Mouse (Mus musculus) forebrain, embryonic 12.5 days (tissue): ENCODE data around the gene Pld2. TPM values are rescaled to one million over a fixed set of nuclear protein-coding genes. Genes with fewer than 3 reads are reported as not detected.
"Not testable (repeated sequence)": the region's sequence is repeated elsewhere in the genome, so short reads cannot be mapped to it uniquely, and the experiment has no call there.

Source experiments
- ATAC-seq: fragments of 200-750 bp; cut with Nextera tagmentation; 2 replicates; pipeline ENCODE4 v1.8.0; 2017; ENCODE audit warnings: moderate TSS enrichment; ENCODE audit not compliant: low FRiP score
- H3K27ac ChIP-seq: fragments of 300-500 bp; sonication (generic); 2 replicates; pipeline ENCODE4 v1.5.1; 2016; ENCODE audit warnings: mild to moderate bottlenecking
- H3K27me3 ChIP-seq: fragments of 300-500 bp; sonication (generic); 2 replicates; pipeline ENCODE4 v1.6.1; 2016; ENCODE audit warnings: mild to moderate bottlenecking
- H3K36me3 ChIP-seq: fragments of 300-500 bp; sonication (generic); replicated peaks from 2 replicates; pipeline ENCODE4 v1.6.1; 2016; ENCODE audit warnings: mild to moderate bottlenecking
- H3K4me1 ChIP-seq: fragments of 300-500 bp; sonication (generic); 2 replicates; pipeline ENCODE4 v1.6.1; 2016
- H3K4me2 ChIP-seq: fragments of 300-500 bp; sonication (generic); 2 replicates; pipeline ENCODE4 v1.6.1; 2016; ENCODE audit warnings: mild to moderate bottlenecking, moderate library complexity
- H3K4me3 ChIP-seq: fragments of 300-500 bp; sonication (generic); replicated peaks from 2 replicates; pipeline ENCODE4 v1.5.1; 2016; ENCODE audit warnings: mild to moderate bottlenecking
- H3K9ac ChIP-seq: fragments of 300-500 bp; sonication (generic); 2 replicates; pipeline ENCODE4 v1.6.1; 2016; ENCODE audit warnings: mild to moderate bottlenecking
- H3K9me3 ChIP-seq: fragments of 300-500 bp; sonication (generic); 2 replicates; pipeline ENCODE4 v1.6.1; 2016
- WGBS: fragments of 180-500 bp; shearing (Covaris S2); methylation state at CpG from one replicate; pipeline ENCODE4 v1.1.7; 2016; 5-methylcytosine and 5-hydroxymethylcytosine counted together
- polyA plus RNA-seq: library from polyadenylated mRNA; unstranded; fragments of >200 nt; fragmentation: Nextera tagmentation; extraction: Ambion mirVana; gene quantifications from 2 replicates; pipeline ENCODE4 v1.2.1, GENCODE M21; 2016

Gene Pld2
- polyA plus RNA-seq, 1 experiment from 2014 or later = 4.0 TPM

DNA sequence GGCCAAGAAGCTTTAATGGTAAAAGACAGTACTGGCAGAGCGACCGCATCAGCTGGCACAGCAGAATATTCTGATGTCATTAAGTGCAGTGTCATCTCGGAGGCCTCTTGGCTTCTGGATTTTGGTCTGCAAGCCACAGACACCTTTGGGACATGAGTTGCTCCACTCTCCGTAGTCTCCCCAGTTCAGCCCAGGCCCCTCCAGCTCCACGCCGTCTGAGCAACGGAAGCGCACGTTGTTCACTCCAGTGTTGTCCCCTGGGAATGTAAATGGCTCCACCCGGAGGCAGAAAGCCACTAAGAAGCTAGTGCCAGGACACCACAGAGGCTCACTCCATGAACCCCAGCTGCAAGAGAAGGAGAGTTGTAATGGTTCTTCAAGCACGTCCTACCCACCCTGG is 26.3 kb upstream of the Pld2 start:
- WGBS = 58% methylated on average over 11 of the region's 11 CpGs
- Histone ChIP-seq H3K4me3 (no peak overlapping the region), H3K4me2 (no peak overlapping the region), H3K27me3 (peaks cover 24% of the 10 kb centered on the region), H3K27ac (no peak overlapping the region), H3K36me3 (no peaks in the 10 kb centered on the region), H3K4me1 (peaks cover 5% of the 10 kb centered on the region; the same call in 1 of the 2 replicates), H3K9me3 (no peaks in the 10 kb centered on the region), H3K9ac (no peak overlapping the region)
- ATAC-seq = no peak

DNA sequence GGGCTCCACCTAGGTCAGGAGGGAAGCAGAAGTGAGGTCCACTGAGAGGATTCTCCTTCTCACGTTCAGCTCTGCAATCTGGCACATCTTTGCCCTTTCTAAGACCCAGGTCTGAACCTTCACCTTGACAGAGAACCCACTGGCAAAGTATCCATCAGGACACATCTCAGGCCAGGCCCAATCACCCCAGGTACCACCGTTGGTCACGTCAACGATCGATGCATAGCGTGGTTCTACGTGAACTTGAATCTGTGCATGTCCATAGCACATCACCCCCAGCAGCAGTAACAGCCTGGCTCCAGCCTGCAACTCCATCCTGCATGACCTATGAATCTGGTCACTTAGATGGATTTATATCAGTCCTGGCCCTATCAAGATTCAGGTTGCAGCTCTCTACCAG is 25.6 kb upstream of the Pld2 start, which contains the start of gene Vmo1:
Vmo1 (minus strand) TSS at position 329 of the 400 bp plus-strand sequence.
- H3K4me1 ChIP-seq = peaks cover 5% of the 10 kb centered on the region; the same call in 1 of the 2 replicates
- H3K4me3 ChIP-seq = no peak within 1 kb of the TSS
- no peak within 1 kb of the TSS for H3K27ac ChIP-seq
- WGBS = 91% methylated on average over 7 of the region's 7 CpGs
- H3K4me2 ChIP-seq = no peak within 1 kb of the TSS
- no peak within 1 kb of the TSS for H3K9ac ChIP-seq
- no peaks in the 10 kb centered on the region for H3K9me3 ChIP-seq
- ATAC-seq = no peak
- H3K27me3 ChIP-seq = peaks cover 26% of the 10 kb centered on the region
- H3K36me3 ChIP-seq = no peaks in the 10 kb centered on the region

DNA sequence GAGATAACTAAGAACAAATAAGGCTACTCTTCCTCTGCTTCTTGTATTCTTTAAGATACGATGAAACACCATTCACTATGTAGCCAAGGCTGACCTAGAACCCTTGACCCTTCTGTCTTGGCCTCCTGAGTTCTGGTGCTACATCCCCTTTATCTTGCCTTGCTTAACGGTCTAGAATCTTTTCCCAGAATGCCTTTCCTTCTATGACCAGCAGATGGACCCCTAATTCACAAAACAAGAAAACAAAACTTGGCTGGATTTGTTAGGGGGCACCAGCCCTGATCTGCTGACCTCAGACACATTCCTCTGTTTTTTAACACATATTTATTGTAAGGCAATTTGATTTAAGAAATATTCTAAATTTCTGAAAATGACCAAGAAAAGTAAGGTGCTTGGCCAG is 23.5 kb upstream of the Pld2 start:
- Histone ChIP-seq H3K27me3 (peaks cover 25% of the 10 kb centered on the region), H3K4me2 (no peak overlapping the region), H3K4me1 (peaks cover 9% of the 10 kb centered on the region), H3K9ac (no peak overlapping the region), H3K27ac (no peak overlapping the region), H3K4me3 (no peak overlapping the region), H3K9me3 (no peaks in the 10 kb centered on the region), H3K36me3 (no peaks in the 10 kb centered on the region)
- WGBS = 35% methylated on average over 2 of the region's 2 CpGs
- no peak for ATAC-seq

DNA sequence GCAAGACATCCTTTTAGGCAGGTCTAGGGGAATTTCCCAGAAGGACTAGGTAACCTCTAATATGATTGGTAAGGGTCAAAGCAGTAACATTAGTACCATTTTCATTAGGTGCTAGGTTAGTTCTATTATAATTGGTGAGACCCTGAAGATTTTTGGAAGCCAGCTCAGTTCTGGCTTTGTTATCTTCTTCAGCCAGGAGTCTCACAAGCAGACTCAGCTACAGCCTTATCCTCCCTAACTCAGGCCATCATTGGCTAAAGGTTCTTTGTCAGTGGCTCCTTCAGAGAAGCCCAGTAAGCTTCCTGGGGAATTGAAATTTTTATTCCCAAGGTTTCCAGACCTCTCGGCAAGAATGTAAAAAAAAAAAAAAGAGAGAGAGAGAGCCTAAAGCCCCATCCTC is 21.4 kb upstream of the Pld2 start:
- H3K4me1 ChIP-seq = peaks cover 9% of the 10 kb centered on the region
- no peaks in the 10 kb centered on the region for H3K9me3 ChIP-seq
- peaks cover 16% of the 10 kb centered on the region for H3K27me3 ChIP-seq
- no peak overlapping the region for H3K4me2 ChIP-seq
- H3K9ac ChIP-seq = no peak overlapping the region
- no peak overlapping the region for H3K4me3 ChIP-seq
- no peak overlapping the region for H3K27ac ChIP-seq
- 67% methylated on average over 1 of the region's 1 CpGs for WGBS
- no peak for ATAC-seq
- H3K36me3 ChIP-seq = no peaks in the 10 kb centered on the region

DNA sequence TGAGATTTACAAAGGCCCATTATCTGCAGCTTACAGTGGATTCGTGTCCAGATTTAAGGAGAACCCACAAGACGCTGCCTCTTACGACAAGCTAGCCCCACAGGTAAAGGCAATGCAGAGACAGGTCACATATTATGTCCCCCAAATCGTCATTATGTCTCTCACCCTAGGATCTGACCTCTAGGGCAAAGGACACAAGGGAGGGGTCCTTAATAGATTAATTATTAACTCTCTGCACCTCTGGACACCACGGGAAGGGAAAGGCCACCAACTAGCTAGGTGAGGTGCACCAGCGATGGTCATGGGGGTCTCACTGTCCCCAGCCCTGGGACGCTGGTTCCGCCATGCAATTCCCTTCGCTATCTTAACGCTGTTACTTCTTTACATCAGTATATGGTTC is 20.9 kb upstream of the Pld2 start, which contains the start of gene Gltpd2:
Gltpd2 (plus strand) TSS at position 274 of the 400 bp plus-strand sequence.
- 79% methylated on average over 10 of the region's 10 CpGs for WGBS
- no peak for ATAC-seq

DNA sequence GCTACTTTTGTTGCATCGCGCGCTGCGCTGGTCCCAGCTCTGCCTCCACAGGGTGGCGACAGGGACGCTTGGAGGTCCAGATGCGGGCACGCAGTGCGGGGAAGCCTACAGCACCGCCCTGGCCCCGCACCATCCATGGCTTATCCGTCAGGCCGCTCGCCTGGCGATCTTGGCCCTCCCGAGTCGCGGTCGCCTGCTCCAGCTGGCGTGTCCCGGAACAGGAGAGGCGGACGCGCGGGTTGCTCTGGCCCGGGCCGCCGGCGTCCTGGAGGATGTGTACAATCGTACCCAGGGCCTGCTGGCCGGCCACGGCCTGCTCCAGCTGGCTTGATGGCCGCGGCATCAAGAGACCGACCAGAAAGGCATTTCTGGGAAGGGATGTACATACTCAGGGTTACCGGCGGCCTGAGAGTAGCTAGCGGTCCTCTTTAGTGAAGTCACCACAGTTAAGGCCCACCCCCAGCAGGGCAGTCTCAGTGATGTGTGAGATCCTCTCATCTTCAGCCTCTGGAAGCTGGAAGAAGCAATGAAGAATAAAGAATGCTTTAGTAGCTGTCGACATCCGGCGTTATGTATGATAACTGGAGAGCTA is 19.6 kb upstream of the Pld2 start:
- Histone ChIP-seq H3K4me2 (peak overlapping the region; percentile 43), H3K9ac (peak overlapping the region; percentile 48), H3K4me3 (peak overlapping the region; percentile 18), H3K36me3 (no peaks in the 10 kb centered on the region), H3K27ac (no peak overlapping the region), H3K9me3 (no peaks in the 10 kb centered on the region), H3K4me1 (peaks cover 9% of the 10 kb centered on the region), H3K27me3 (peaks cover 14% of the 10 kb centered on the region)
- 16% methylated on average over 41 of the region's 41 CpGs for WGBS
- no peak; the same call in 1 of the 2 replicates for ATAC-seq

More for the DNA sequence above, 20.9 kb upstream of the Pld2 start, which contains the start of gene Gltpd2:
- Histone ChIP-seq H3K27me3 (peaks cover 14% of the 10 kb centered on the region), H3K9ac (peak within 1 kb of the TSS; percentile 48), H3K4me1 (peaks cover 9% of the 10 kb centered on the region), H3K4me3 (peak within 1 kb of the TSS; percentile 18), H3K27ac (no peak within 1 kb of the TSS), H3K9me3 (no peaks in the 10 kb centered on the region), H3K4me2 (peak within 1 kb of the TSS; percentile 43), H3K36me3 (no peaks in the 10 kb centered on the region)

DNA sequence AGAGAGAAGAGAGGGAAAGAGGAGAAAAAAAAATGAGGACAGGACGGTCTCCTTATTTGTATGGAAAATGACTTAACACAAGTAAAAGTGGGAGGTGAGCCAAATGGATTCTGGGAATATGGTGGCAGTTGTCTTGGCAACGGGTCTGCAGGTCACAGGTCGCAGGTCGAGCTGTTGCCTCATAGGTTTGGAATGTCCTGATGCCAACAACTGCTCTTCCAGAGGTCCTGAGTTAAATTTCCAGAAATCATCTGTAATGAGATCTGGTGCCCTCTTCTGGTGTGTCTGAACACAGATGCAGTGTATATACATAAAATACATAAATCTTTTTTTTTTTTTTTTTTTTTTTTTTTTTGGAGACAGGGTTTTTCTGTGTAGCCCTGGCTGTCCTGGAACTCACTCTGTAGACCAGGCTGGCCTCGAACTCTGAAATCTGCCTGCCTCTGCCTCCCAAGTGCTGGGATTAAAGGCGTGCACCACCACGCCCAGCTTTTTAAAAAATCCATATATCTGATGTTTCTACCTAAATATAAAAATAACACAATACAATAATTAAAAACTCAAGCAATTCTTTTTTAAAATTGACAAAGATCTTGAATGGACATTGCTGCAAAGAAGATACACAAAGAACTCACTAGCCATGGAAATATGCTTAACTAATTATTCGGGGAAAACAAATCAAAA is 16.4 kb upstream of the Pld2 start:
- Histone ChIP-seq H3K27me3 (peaks cover 14% of the 10 kb centered on the region), H3K36me3 (peaks cover 23% of the 10 kb centered on the region), H3K4me1 (peaks cover 20% of the 10 kb centered on the region)
- ATAC-seq, H3K27ac ChIP-seq, H3K9ac ChIP-seq, H3K9me3 ChIP-seq, H3K4me3 ChIP-seq, H3K4me2 ChIP-seq: not testable (repeated sequence)
- 88% methylated on average over 8 of the region's 8 CpGs for WGBS

DNA sequence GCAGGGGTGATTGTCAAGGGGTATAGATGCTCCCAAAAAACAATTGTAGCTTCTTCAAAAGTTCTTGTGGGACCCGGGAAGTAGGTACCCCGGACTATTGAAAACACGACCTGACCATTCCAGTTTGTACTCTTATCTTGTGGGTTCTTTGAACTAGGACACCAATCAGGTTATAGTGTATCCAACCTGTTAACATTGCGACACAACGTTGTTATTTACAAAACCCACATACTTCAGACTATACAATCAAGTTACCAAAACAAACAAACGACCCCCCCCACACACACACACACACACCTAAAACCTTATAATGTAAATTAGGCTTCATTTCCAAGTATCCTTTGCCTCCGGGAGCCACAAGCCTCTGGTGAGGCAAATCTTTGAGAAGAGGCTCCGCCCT is 15.1 kb upstream of the Pld2 start:
- Histone ChIP-seq H3K4me3 (peak overlapping the region; percentile 72), H3K4me2 (peak overlapping the region; percentile 53), H3K4me1 (peaks cover 19% of the 10 kb centered on the region), H3K27ac (no peak overlapping the region), H3K9me3 (no peaks in the 10 kb centered on the region), H3K27me3 (peaks cover 3% of the 10 kb centered on the region), H3K36me3 (peaks cover 35% of the 10 kb centered on the region), H3K9ac (0 out of 2 replicates have a peak overlapping the region, but pooled peaks have one; percentile 33)
- no peak; the same call in 1 of the 2 replicates for ATAC-seq
- 9% methylated on average over 8 of the region's 8 CpGs for WGBS

DNA sequence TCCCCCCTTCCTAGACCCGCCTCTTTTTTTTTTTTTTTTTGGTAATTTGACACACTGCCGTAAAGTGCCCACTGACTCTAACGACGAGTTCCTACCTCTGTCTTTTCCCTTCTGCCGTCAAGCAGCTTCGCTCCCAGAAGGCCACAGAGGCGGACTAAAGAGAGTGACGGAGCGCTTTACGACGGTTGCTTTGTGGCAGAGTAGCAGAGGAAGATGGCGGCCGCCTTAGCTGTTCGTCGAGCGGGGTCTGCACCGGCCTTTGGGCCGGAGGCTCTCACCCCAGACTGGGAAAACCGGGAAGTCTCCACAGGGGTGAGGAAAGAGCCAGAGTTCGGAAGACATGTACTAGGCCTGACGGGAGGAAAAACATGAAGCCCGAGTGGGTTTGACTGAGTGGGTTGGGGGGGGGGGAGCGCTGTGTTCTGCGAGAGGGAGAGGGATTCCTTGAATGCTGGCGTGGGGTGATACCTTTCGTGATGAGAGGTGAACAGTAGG is 14.6 kb upstream of the Pld2 start, which contains the start of gene Psmb6:
Psmb6 (plus strand) TSS at position 184 of the 495 bp plus-strand sequence.
- Histone ChIP-seq H3K9me3 (no peaks in the 10 kb centered on the region), H3K27ac (no peak within 1 kb of the TSS), H3K4me2 (peak within 1 kb of the TSS; percentile 84), H3K9ac (peak within 1 kb of the TSS; percentile 81), H3K4me1 (peaks cover 15% of the 10 kb centered on the region), H3K36me3 (peaks cover 35% of the 10 kb centered on the region), H3K4me3 (peak within 1 kb of the TSS; percentile 72), H3K27me3 (no peaks in the 10 kb centered on the region)
- ATAC-seq = peak; percentile 93
- WGBS = under 1% methylated on average over 26 of the region's 26 CpGs

DNA sequence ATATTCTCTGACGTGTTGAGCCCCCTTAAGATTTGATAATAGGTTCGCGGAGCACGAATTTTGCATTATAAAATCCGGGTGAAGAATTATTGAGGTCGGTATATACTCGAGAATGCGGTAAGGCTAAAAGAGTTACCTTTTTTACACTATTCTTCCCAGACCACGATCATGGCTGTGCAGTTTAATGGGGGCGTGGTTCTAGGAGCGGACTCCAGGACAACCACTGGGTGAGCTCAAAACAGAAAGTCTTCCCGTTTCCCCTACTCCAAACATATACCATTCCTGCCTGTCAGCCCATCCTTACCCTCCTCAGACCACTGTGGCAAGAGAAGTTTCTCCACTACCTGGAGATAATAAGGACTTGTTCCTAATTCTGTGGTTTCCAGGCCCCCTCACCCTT is 14.1 kb upstream of the Pld2 start:
- H3K4me2 ChIP-seq = peak overlapping the region; percentile 84
- no peaks in the 10 kb centered on the region for H3K27me3 ChIP-seq
- H3K4me1 ChIP-seq = peaks cover 11% of the 10 kb centered on the region
- peaks cover 35% of the 10 kb centered on the region for H3K36me3 ChIP-seq
- peak overlapping the region; percentile 72 for H3K4me3 ChIP-seq
- H3K9me3 ChIP-seq = no peaks in the 10 kb centered on the region
- peak; percentile 52; the same call in 1 of the 2 replicates for ATAC-seq
- WGBS = 2% methylated on average over 12 of the region's 12 CpGs
- H3K9ac ChIP-seq = peak overlapping the region; percentile 81
- H3K27ac ChIP-seq = no peak overlapping the region

DNA sequence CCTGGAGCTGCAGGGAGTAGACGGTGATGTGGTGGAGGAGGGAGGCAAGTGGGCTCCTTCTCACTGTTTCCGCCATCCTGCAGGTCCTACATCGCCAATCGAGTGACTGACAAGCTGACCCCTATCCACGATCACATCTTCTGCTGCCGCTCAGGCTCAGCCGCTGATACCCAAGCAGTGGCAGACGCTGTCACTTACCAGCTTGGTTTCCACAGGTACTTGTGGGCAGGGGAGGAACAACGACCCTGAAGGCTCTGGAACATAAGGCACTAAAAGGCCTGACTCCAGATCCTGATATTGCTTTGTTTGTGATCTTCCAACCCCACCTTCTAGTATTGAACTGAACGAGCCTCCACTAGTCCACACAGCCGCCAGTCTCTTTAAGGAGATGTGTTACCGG is 13.7 kb upstream of the Pld2 start:
- peak overlapping the region; percentile 81 for H3K9ac ChIP-seq
- H3K27ac ChIP-seq = no peak overlapping the region
- no peaks in the 10 kb centered on the region for H3K9me3 ChIP-seq
- WGBS = 90% methylated on average over 12 of the region's 12 CpGs
- no peaks in the 10 kb centered on the region for H3K27me3 ChIP-seq
- H3K36me3 ChIP-seq = peaks cover 35% of the 10 kb centered on the region
- no peak for ATAC-seq
- H3K4me1 ChIP-seq = peaks cover 11% of the 10 kb centered on the region
- H3K4me3 ChIP-seq = peak overlapping the region; percentile 72
- H3K4me2 ChIP-seq = peak overlapping the region; percentile 84

DNA sequence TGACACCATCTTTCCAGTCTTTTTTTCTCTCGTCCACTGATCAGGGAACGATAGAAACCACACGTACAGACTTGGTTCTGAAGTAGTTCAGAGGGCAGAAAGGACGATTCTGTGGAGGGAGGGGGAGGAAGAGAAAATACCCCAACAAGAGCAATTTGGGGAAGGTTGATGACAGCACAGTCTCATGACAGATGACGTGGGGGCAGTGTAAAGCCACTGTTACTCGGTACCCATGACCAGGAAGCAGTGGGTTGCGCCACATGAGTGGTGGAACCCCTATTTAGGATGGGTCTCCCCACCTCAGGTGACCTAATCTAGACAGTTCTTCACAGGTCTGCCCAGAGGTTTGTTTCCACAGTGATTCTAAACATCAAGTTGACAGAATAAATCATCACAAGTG is 11.3 kb upstream of the Pld2 start:
- Histone ChIP-seq H3K9me3 (no peaks in the 10 kb centered on the region), H3K36me3 (peaks cover 35% of the 10 kb centered on the region), H3K9ac (no peak overlapping the region), H3K4me1 (peaks cover 11% of the 10 kb centered on the region), H3K27me3 (no peaks in the 10 kb centered on the region; the same call in 1 of the 2 replicates), H3K4me2 (no peak overlapping the region), H3K27ac (no peak overlapping the region), H3K4me3 (no peak overlapping the region)
- ATAC-seq = no peak
- 90% methylated on average over 7 of the region's 7 CpGs for WGBS
